Mouse (Mus musculus) G1E-ER4 (cell line): ENCODE results near the gene Iqck. TPM values are rescaled to one million over a fixed set of nuclear protein-coding genes. Genes with fewer than 3 reads are reported as not detected.

Experiments
- GATA1 ChIP-seq: IDR thresholded peaks from one replicate; pipeline ENCODE4 v1.8.0; 2012; ENCODE audit warnings: low read length, inconsistent platforms
- polyA plus RNA-seq: library from polyadenylated mRNA; stranded (reverse); fragments of >175 nt; gene quantifications from 2 replicates; pipeline ENCODE4 v1.2.3, GENCODE M21; 2012

Gene Iqck
- polyA plus RNA-seq, 1 experiment = 0.29 TPM

- TF ChIP-seq GATA1 = no peak
Observed at GRCm38 (mm10) chr7:118842938-118843337, 12.6 kb upstream of the Iqck start.

GRCm38 (mm10) chr7:118845141-118845540, 10.4 kb upstream of the Iqck start:
- TF ChIP-seq GATA1 = no peak

- no peak for TF ChIP-seq GATA1
Observed at GRCm38 (mm10) chr7:118846329-118846728, 9.2 kb upstream of the Iqck start.

GRCm38 (mm10) chr7:118848796-118849195, 6.8 kb upstream of the Iqck start:
- TF ChIP-seq GATA1 = no peak

GRCm38 (mm10) chr7:118849543-118850250, 5.9 kb upstream of the Iqck start:
- TF ChIP-seq GATA1 = no peak

GRCm38 (mm10) chr7:118850676-118851290, 4.8 kb upstream of the Iqck start:
- no peak for TF ChIP-seq GATA1

GRCm38 (mm10) chr7:118851571-118851970, 4.0 kb upstream of the Iqck start:
- TF ChIP-seq GATA1 = no peak

- no peak for TF ChIP-seq GATA1
Observed at GRCm38 (mm10) chr7:118852611-118853010, 2.9 kb upstream of the Iqck start.

- no peak for TF ChIP-seq GATA1
Observed at GRCm38 (mm10) chr7:118854606-118855005, 946 bp upstream of the Iqck start.

- TF ChIP-seq GATA1 = no peak
Observed at GRCm38 (mm10) chr7:118855877-118856304, 339 bp downstream of the Iqck start, which contains the start of gene Knop1. TSS of gene Knop1 (minus strand) at chr7:118856254.

- TF ChIP-seq GATA1 = no peak
Observed at GRCm38 (mm10) chr7:118858640-118859039, 3.1 kb downstream of the Iqck start.

- no peak for TF ChIP-seq GATA1
Observed at GRCm38 (mm10) chr7:118865362-118865761, 9.8 kb downstream of the Iqck start.

GRCm38 (mm10) chr7:118879466-118880029, 24.0 kb downstream of the Iqck start:
- TF ChIP-seq GATA1 = no peak

GRCm38 (mm10) chr7:118883957-118884356, 28.4 kb downstream of the Iqck start:
- TF ChIP-seq GATA1 = no peak

- no peak for TF ChIP-seq GATA1
Observed at GRCm38 (mm10) chr7:118884969-118885368, 29.4 kb downstream of the Iqck start.

- TF ChIP-seq GATA1 = no peak
Observed at GRCm38 (mm10) chr7:118887303-118888055, 31.9 kb downstream of the Iqck start.
